Mouse (Mus musculus) cortical plate, adult 2 months (tissue): ENCODE data around the gene Gm9945.

Experiments used
- CTCF ChIP-seq: fragments of 200-500 bp; IDR thresholded peaks from 2 replicates; pipeline ENCODE4 v1.5.1; 2011; ENCODE audit warnings: mild to moderate bottlenecking, control low read depth, low read length; ENCODE audit not compliant: insufficient read depth; ENCODE audit errors: extremely low read depth
- POLR2A ChIP-seq: fragments of 200-500 bp; IDR thresholded peaks from 2 replicates; pipeline ENCODE4 v1.6.1; 2011; ENCODE audit warnings: mild to moderate bottlenecking, low read length, control low read depth; ENCODE audit not compliant: insufficient read depth; ENCODE audit errors: extremely low read depth

DNA sequence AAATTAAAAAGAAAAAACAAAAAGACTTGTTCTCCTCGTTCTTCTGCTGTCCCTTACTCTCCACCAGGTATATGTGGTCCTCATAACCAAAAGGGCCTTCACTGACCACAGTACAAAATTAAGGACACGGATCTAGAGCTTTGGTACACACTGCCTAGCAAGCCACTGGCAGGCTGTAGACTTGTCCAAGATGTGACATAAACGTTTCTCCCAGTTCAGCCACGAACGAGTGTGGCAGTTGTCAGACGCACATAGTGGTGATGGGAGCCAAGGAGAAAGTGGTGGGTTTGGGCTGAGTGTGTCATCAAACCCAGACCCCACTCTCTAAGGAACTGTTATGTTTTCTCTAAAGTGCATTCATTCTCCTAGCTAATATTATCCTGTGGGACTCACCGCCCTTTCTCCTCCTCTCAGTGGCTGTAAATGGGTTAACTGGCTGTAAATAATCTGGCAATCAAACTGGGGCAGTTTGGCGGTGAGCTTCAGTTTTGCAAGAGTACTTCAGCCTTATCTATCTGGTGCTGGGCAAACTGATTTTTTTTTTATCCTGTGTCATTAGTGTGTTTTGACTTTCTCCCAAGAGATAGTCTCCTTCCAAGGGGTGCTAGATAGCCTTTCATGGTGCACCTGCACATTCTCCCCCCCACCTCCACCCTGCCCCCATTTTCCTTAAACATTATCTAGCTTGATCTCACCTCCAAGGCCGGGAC, 48.5 kb upstream of the Gm9945 start:
- TF ChIP-seq CTCF (no peak), POLR2A (no peak)
